Mouse (Mus musculus): ENCODE measurements at regions not wholly inside any gene's neighbourhood (a gene's known extent, or its start where the extent isn't known, plus 50 kb on each side); places are given as distances from the start of the nearest gene placed in this dataset.
"Not testable (repeated sequence)": the region's sequence is repeated elsewhere in the genome, so short reads cannot be mapped to it uniquely, and the experiment has no call there.

DNA sequence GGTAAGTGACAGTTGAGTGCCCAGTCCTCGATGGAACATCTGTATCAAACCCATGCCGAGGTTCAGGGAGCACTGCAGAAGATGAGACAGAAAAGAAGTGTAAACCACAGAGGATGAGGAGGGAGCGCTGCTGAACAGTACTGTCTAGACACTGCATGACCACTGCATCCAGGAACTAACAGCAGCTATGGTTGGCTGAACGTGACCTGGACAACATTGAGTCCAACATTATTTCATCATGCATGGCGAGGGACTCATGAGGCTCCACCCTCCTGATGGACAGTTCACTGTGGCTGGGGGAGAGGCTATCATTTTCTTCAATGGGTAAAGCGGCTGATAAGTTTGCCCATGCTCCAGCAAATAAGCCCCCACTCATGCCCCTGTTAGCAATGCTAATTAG, 182.5 kb downstream of the Srek1 start:
- no peaks in the 10 kb centered on the region for H3K79me2 ChIP-seq (ENCODE audit: control insufficient read depth, insufficient read depth, low read length, poor library complexity)
- H3K4me1 ChIP-seq (ENCODE audit: control insufficient read depth in 1 of 2, insufficient read depth in 2 of 2, low read length in 2 of 2), result no peaks in the 10 kb centered on the region
- no peaks in the 10 kb centered on the region for H3K27me3 ChIP-seq (ENCODE audit: control insufficient read depth in 1 of 2, insufficient read depth in 2 of 2, low read length in 2 of 2)
- no peaks in the 10 kb centered on the region for H3K9me3 ChIP-seq (replicated peaks; ENCODE audit: insufficient read depth, low read length)
- TF ChIP-seq MAFK (IDR thresholded peaks at IDR 0.05; ENCODE audit: borderline replicate concordance, low read depth, low read length), result no peak
- no peak for TF ChIP-seq ZMIZ1 (IDR thresholded peaks at IDR 0.05; ENCODE audit: low read depth, low read length)
- no peak for TF ChIP-seq USF1 (IDR thresholded peaks at IDR 0.05; ENCODE audit: low read depth, low read length)
- TF ChIP-seq MAZ (IDR thresholded peaks at IDR 0.05; ENCODE audit: low read depth, low read length), result no peak
- no peak for TF ChIP-seq JUND (IDR thresholded peaks at IDR 0.05; ENCODE audit: low read depth, low read length)
- no peak for TF ChIP-seq MEF2A (IDR thresholded peaks at IDR 0.05; ENCODE audit: extremely low read depth, insufficient replicate concordance, low read depth, low read length, poor library complexity, severe bottlenecking)
- TF ChIP-seq NELFE (IDR thresholded peaks at IDR 0.05; ENCODE audit: low read depth, low read length), result no peak
- no peak for TF ChIP-seq E2F4 (IDR thresholded peaks at IDR 0.05; ENCODE audit: borderline replicate concordance, low read depth, low read length)
- no peak for TF ChIP-seq ZC3H11A (IDR thresholded peaks at IDR 0.05; ENCODE audit: low read depth, low read length)
- TF ChIP-seq ZNF384 (IDR thresholded peaks at IDR 0.05; ENCODE audit: low read depth, low read length), result no peak
- no peak for TF ChIP-seq RAD21 (IDR thresholded peaks at IDR 0.05; ENCODE audit: low read depth, low read length)
- no peak for TF ChIP-seq MYC (IDR thresholded peaks at IDR 0.05; ENCODE audit: low read depth, low read length)
- TF ChIP-seq CHD2 (IDR thresholded peaks at IDR 0.05; ENCODE audit: low read length), result no peak
- no peak for TF ChIP-seq MXI1 (IDR thresholded peaks at IDR 0.05; ENCODE audit: low read depth, low read length)
- no peak for TF ChIP-seq BHLHE40 (IDR thresholded peaks at IDR 0.05; ENCODE audit: borderline replicate concordance, low read depth, low read length)
- no peak for TF ChIP-seq HCFC1 (IDR thresholded peaks at IDR 0.05; ENCODE audit: low read depth, low read length)
- no peak for TF ChIP-seq SMC3 (IDR thresholded peaks at IDR 0.05; ENCODE audit: low read depth, low read length)
- no peak for TF ChIP-seq CHD1 (IDR thresholded peaks at IDR 0.05; ENCODE audit: low read depth, low read length)
- TF ChIP-seq ETS1 (IDR thresholded peaks at IDR 0.05; ENCODE audit: low read depth, low read length), result no peak
- no peaks in the 10 kb centered on the region for H3K36me3 ChIP-seq (ENCODE audit: control insufficient read depth in 1 of 2, insufficient read depth in 2 of 2, low read length in 2 of 2)
- no peak for DNase-seq (ENCODE audit: low read depth, low spot score)
- no peak overlapping the region for H3K4me3 ChIP-seq (ENCODE audit: control insufficient read depth in 1 of 2, insufficient read depth in 1 of 2, low read depth in 2 of 2, low read length in 2 of 2)
- no peak overlapping the region for H3K27ac ChIP-seq (ENCODE audit: control insufficient read depth, low read depth, low read length)
- no peak overlapping the region for H3K9ac ChIP-seq (ENCODE audit: control insufficient read depth, low read depth, low read length, poor library complexity, severe bottlenecking)

DNA sequence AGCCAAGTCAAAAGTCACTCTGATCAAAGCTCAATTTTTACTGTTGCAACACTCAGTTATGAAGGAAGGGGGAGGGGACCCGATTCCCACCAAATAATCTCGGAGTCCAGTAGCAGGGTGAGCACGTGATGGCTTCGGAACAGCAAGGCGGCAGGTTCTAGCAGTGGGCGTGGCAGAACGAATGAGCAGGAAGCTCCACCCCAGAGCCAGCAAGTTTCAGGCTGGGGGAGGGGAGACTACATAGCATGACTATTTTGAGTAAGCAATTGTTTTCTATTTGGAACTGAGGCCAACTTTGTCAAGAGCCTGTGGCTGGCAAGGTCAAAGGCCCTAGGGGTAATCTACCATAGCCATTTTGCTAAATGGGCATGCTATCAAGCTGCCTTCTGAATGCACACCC, 183.0 kb downstream of the Srek1 start:
- H3K9ac ChIP-seq (ENCODE audit: control insufficient read depth, low read depth, low read length, poor library complexity, severe bottlenecking); DNase-seq (ENCODE audit: low read depth, low spot score); H3K9me3 ChIP-seq (replicated peaks; ENCODE audit: insufficient read depth, low read length); H3K4me3 ChIP-seq (ENCODE audit: control insufficient read depth in 1 of 2, insufficient read depth in 1 of 2, low read depth in 2 of 2, low read length in 2 of 2); H3K36me3 ChIP-seq (ENCODE audit: control insufficient read depth in 1 of 2, insufficient read depth in 2 of 2, low read length in 2 of 2); H3K79me2 ChIP-seq (ENCODE audit: control insufficient read depth, insufficient read depth, low read length, poor library complexity); H3K27ac ChIP-seq (ENCODE audit: control insufficient read depth, low read depth, low read length); H3K4me1 ChIP-seq (ENCODE audit: control insufficient read depth in 1 of 2, insufficient read depth in 2 of 2, low read length in 2 of 2); H3K27me3 ChIP-seq (ENCODE audit: control insufficient read depth in 1 of 2, insufficient read depth in 2 of 2, low read length in 2 of 2): not testable (repeated sequence)
